ENCODE assay signal across 40 mouse cellular contexts in the genomic region with DNA sequence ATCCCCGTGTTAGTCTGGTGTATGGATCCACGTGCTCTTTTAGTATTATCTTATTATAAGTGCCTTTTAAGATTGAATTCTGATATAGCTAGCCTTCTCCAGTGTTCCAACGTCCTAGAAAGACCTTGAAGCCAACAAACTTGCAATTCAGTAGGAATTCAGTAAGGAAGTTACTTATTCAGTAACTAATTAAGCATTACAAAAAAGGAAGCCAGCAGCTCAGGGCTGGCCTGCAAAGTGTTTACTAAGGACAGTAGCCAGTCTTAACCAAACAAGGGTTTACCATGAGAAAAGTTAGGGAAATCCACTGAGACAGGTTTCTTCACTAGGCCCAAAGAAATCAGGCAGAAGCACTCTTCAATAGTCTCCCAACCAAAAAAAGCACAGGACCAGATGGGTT. TPM values are rescaled to one million over a fixed set of nuclear protein-coding genes. Genes with fewer than 3 reads are reported as not detected.
"Had no signal": no experiment of that assay in that cellular context is flagged by ENCODE, and none has a peak within 500 bp of the region (broad histone marks: within the 10 kb centered on the region; RNA-seq: fewer than 3 reads in every experiment).

No protein-coding gene starts in this region.

RNA-seq across cellular contexts. Expression of a gene that starts 13.4 kb away (rescaled TPM):
- total RNA-seq: left cerebral cortex, postnatal 10 days; left cerebral cortex, postnatal 14 days; left cerebral cortex, postnatal 25 days; left cerebral cortex, postnatal 36 days; left cerebral cortex, postnatal 4 days; megakaryocyte progenitor cell, adult 5-6 weeks; megakaryocyte, adult 5-6 weeks; megakaryocyte-erythroid progenitor cell, adult 5-6 weeks; midbrain, postnatal 0 days; monocyte, adult 5-6 weeks had no signal
- polyA plus RNA-seq: limb, embryonic 10.5 days; limb, embryonic 11.5 days; limb, embryonic 12.5 days; limb, embryonic 13.5 days; limb, embryonic 14.5 days; limb, embryonic 15.5 days; liver, embryonic 11.5 days; liver, embryonic 12.5 days; liver, embryonic 13.5 days; liver, embryonic 14.5 days; liver, embryonic 15.5 days; liver, embryonic 16.5 days; liver, postnatal 0 days; lung, adult 2 months; lung, embryonic 14.5 days; lung, embryonic 15.5 days; lung, embryonic 16.5 days; lung, postnatal 0 days; macrophage; midbrain, embryonic 10.5 days; midbrain, embryonic 11.5 days; midbrain, embryonic 12.5 days; midbrain, embryonic 13.5 days; midbrain, embryonic 14.5 days; midbrain, embryonic 15.5 days; midbrain, embryonic 16.5 days; midbrain, postnatal 0 days; myocyte; neural tube, embryonic 11.5 days; neural tube, embryonic 12.5 days; neural tube, embryonic 13.5 days had no signal
